Mouse (Mus musculus) right cerebral cortex, postnatal 10 days (tissue): ENCODE results near the gene Pla2g4a.
"Not testable (repeated sequence)": the region's sequence is repeated elsewhere in the genome, so short reads cannot be mapped to it uniquely, and the experiment has no call there.

Experiments used
- DNase-seq, 2 experiments: peaks; one replicate each; pipeline ENCODE4 v3.0.0; 2021; ENCODE audit warnings: low spot score in 2 of 2

The Pla2g4a gene

DNA sequence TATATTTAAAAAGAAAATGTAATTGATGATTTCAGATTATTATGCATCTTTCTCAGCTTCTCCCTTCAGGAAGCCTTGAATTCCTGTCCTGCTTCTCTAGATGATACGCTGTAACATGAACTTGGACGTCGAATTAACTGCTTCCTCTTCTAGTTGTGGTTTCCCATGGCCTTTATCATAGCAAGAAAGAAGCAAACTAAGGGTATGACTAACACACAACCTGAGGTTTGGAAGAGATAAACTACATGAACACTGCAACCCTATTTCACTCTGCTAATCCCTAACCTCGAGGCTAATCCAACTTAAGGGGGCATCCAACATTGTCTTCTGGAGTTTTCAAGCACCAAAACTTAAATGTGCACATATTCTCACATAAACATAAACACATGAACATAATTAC, 23.3 kb downstream of the Pla2g4a start:
- no peak for DNase-seq

DNA sequence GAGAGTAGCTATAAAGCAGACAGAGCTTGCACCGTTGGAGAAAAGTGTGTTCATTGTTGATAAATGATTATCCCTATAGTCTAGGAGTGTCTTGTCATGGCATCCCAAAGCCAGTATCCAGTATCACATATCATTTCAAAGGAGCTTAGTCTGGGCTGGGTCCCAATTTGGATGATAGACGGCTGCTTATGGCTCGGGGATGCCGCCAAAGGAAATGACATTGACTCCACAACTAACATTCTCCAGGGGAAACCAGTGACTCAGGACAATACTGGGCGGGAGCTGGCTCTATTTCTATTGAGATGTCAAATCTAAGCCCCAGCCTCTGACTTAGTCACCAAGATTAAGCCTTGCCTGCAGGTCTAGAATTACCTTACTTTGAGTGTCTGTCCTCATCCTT, 31.9 kb downstream of the Pla2g4a start:
- no peak for DNase-seq

- DNase-seq: not testable (repeated sequence)
These were observed 37.4 kb downstream of the Pla2g4a start for GRCm38 (mm10) chr1:149923737-149924136.

GRCm38 (mm10) chr1:149922219-149922618, 38.9 kb downstream of the Pla2g4a start:
- DNase-seq: no peak

GRCm38 (mm10) chr1:149921325-149921724, 39.8 kb downstream of the Pla2g4a start:
- no peak for DNase-seq

- no peak for DNase-seq
These were observed 41.8 kb downstream of the Pla2g4a start for GRCm38 (mm10) chr1:149919301-149919700.

GRCm38 (mm10) chr1:149912984-149913383, 48.1 kb downstream of the Pla2g4a start:
- DNase-seq: no peak

- peak in 1 of 2 experiments; percentile 22 for DNase-seq
These were observed 50.0 kb downstream of the Pla2g4a start for GRCm38 (mm10) chr1:149911050-149911449.

DNA sequence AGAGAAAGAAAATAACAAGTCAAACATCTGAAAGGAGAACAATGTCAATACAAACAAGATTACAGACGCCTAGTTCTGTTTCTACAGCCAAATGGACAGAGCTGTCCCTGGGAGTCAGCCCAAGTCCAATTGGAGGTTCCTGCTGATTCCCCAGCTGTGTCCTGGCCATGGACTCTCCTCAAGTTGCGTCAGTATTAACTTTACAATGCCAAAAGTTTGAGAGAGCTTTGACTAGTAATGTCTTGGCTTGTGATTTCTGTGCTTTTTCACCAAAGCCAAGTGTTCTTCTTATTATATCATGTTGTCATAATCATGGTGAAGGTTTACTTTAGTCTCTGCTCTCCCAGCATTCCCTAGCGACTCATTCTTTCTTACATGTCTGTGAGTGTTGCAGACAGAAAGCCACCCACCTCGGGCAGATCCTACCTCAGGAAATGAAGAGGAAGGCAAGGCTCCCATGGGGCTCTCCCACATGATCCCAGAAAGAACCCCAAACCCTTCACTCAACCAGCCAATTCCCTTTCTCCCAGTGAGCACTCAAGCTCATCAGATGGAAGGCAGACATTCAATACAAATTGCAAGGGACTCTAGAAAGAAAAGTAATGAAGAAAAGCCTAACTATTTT, 63.0 kb downstream of the Pla2g4a start:
- no peak for DNase-seq

GRCm38 (mm10) chr1:149896590-149896989, 64.5 kb downstream of the Pla2g4a start:
- no peak for DNase-seq

DNA sequence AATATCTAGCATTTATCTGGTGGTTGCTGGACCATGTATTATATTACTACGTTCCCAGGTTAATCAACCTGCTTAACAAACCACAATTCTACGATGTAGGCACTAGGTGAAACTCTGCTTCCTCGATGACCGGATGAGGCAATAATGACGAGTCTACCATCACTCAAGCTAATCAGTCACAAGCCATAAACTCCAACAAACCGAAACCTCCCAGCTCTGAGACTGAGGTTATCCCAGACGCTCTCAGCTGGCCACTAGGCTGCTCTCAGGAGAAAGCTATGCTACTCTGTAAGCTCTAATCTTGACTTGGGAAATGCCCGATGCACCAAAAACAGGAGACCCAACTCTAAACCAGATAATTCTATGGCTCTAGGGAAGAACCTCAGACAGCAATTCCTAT, 66.2 kb downstream of the Pla2g4a start:
- no peak for DNase-seq

- DNase-seq: no peak
These were observed 67.2 kb downstream of the Pla2g4a start for GRCm38 (mm10) chr1:149893903-149894302.

GRCm38 (mm10) chr1:149891057-149891456, 70.0 kb downstream of the Pla2g4a start:
- DNase-seq: no peak

- no peak for DNase-seq
These were observed 78.6 kb downstream of the Pla2g4a start for GRCm38 (mm10) chr1:149882419-149883025.

GRCm38 (mm10) chr1:149878175-149878574, 82.9 kb downstream of the Pla2g4a start:
- no peak for DNase-seq

DNA sequence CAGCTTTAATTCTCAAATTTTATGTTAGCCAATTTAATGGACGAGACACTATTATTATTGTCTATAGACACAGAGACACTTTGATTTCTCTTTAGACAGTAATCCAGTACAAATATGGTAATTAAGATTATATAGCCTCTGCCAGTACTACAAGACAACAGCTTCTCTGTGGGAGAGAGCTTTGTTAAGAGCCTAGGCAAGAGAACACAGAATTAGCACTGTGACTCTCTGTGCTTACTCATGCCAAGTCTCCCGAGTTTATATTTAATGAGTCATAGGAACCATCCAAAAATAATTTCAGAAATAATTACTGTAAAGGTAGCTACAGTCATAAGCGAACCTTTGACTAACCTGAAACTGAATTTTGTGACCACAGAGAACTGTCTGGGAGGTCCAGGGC, 84.6 kb downstream of the Pla2g4a start:
- DNase-seq: no peak

- DNase-seq: no peak
These were observed 89.5 kb downstream of the Pla2g4a start for GRCm38 (mm10) chr1:149871625-149872024.

DNA sequence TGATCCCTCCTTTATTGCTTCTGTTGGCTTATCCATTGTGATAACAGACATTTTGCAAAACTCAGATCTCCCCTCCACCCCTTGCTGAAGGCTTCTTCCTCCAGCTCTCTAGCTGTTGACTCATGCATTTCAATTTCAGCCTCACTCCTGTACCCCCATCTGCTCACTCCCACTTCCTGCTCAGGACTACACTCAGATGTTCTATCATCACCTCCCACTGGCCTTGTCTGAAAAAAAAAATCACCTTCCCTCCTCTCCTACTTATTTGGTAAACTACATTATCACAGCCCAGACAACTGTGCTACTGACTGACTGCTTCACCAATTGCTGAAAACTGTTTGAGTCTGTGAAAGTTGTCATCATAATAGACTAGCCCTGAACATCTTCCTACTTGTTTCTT, 93.8 kb downstream of the Pla2g4a start:
- DNase-seq: no peak

GRCm38 (mm10) chr1:149866202-149866601, 94.9 kb downstream of the Pla2g4a start:
- DNase-seq: peak in 1 of 2 experiments; percentile 46

DNA sequence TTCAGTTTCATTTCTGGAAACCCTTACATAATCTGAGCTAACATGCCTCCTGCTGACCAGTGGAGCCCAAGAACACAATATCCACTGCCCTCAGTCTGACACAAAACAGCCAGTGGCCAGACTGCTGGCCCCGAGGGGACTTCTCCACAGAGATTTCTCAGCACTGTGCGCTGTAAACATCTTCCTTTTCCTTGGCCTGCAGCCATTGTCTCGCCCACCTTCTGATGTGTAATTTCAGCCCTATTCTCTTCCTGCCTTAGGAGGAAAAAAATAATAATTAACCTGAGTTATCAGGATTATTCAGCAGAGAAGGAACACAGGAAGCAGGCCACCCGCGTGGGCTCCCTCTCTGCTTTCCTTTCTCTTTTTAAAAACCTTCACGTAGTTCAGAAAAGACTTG, 98.3 kb downstream of the Pla2g4a start:
- peak; percentile 51 to 53 for DNase-seq

DNA sequence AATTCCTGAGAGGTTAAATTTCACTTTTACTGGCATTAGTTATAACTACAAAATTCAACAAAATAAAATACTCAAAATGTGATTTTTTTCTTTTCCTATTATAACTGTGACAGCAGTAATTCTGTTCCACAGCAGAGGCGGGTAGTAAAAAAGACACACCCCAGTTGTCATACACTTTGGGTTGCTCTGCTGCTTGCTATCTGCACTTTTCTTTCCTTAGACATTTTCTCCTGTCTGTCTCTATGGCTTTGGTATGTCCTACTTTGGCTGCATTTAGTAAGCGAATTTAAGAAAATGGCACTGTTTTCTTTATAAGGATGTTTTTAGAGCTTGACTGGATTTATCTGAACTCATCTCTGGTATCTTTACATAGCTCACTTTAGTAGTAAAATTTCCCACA, 98.9 kb downstream of the Pla2g4a start:
- peak in 1 of 2 experiments; percentile 44 for DNase-seq

DNA sequence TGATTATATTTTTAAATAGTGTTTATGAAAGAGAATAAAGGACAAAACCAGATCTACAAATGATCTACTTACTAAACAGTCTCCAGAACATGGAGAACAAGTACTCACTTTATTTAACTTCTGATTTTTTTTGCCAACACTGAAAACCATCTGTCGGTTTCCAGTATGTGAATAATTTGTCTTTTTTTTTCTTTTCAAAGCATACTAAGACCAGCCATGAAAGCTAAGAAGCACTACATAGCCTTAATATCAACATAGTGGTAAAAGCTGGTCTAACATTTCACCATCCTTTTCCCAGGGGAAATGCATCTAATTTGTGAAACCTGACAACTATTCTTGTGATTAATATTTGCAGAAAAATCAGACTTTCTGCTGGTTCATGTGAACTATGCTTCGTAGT, 99.5 kb downstream of the Pla2g4a start:
- DNase-seq: no peak

DNA sequence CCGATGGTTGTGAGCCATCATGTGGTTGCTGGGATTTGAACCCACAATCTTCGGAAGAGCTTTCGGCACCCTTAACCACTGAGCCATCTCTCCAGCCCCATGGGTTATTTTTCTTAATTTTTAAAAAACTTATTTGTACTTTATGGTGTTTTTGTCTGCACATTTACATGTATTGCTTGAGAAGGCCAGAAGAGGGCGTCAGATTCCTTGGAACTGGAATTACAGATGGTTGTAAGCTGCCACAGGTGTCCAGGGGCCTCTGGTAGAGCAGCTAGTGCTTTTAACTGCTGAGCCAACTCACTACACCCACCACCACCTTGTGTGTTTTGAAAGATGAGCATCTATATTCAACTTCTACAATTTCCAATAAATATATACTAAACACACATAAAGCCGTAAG, 102.4 kb downstream of the Pla2g4a start:
- no peak for DNase-seq

DNA sequence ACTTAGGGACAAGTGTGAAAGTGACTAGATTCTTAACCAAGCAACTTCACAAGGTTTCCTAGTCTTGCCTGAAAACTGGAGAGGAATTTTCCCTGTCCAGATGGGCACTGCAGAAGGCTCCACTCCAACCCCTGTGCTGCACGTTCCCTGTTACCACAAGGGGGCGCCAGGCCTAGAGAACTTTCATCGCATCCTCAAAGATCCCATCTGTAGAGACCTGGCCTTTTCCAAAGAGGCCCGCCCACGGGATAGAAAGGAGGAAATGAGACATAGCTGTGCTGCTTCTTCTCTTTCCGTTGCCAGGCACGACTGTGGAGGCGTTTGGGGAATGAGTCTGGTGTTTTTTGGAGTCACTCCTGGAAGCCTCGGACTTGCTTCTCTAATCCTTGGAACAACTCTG, 104.4 kb downstream of the Pla2g4a start:
- DNase-seq: peak; percentile 70 to 73
